Mouse (Mus musculus) limb, embryonic 10.5 days (tissue): ENCODE data around the gene Cope. TPM values are rescaled to one million over a fixed set of nuclear protein-coding genes. Genes with fewer than 3 reads are reported as not detected.

Experiments
- DNase-seq: peaks from one replicate; pipeline ENCODE4 v3.0.0-alpha.2; 2017; ENCODE audit warnings: low spot score
- H3K27ac ChIP-seq: fragments of 300-500 bp; sonication (generic); 2 replicates; pipeline ENCODE4 v1.5.1; 2016; ENCODE audit warnings: mild to moderate bottlenecking
- H3K27me3 ChIP-seq: fragments of 300-500 bp; sonication (generic); 2 replicates; pipeline ENCODE4 v1.6.1; 2016; ENCODE audit warnings: low read depth, mild to moderate bottlenecking; ENCODE audit not compliant: poor library complexity, severe bottlenecking
- H3K36me3 ChIP-seq: fragments of 300-500 bp; sonication (generic); 2 replicates; pipeline ENCODE4 v1.6.1; 2016; ENCODE audit warnings: mild to moderate bottlenecking, moderate library complexity
- H3K4me1 ChIP-seq: fragments of 300-500 bp; sonication (generic); 2 replicates; pipeline ENCODE4 v1.6.1; 2016
- H3K4me3 ChIP-seq: fragments of 300-500 bp; sonication (generic); 2 replicates; pipeline ENCODE4 v1.5.1; 2016; ENCODE audit warnings: mild to moderate bottlenecking, moderate library complexity
- H3K9me3 ChIP-seq: fragments of 300-500 bp; sonication (generic); replicated peaks from 2 replicates; pipeline ENCODE4 v1.6.1; 2016; ENCODE audit warnings: mild to moderate bottlenecking
- WGBS: fragments of 180-500 bp; shearing (Covaris S2); methylation state at CpG from one replicate; pipeline ENCODE4 v1.1.7; 2016; 5-methylcytosine and 5-hydroxymethylcytosine counted together
- polyA plus RNA-seq: library from polyadenylated mRNA; unstranded; fragments of >200 nt; fragmentation: Nextera tagmentation; extraction: Ambion mirVana; gene quantifications from 2 replicates; pipeline ENCODE4 v1.2.1, GENCODE M21; 2016

The Cope gene
- polyA plus RNA-seq, 1 experiment from 2014 or later: 321 TPM

GRCm38 (mm10) chr8:70316511-70317504 is 14.5 kb downstream of the Cope start:
- WGBS: 16% methylated on average over 15 of the region's 15 CpGs
- peak; percentile 70 for DNase-seq
- H3K36me3 ChIP-seq: peaks cover 26% of the 10 kb centered on the region
- peak overlapping the region; percentile 66 for H3K4me3 ChIP-seq
- peaks cover 4% of the 10 kb centered on the region; the same call in 1 of the 2 replicates for H3K27me3 ChIP-seq
- peak overlapping the region; percentile 83 for H3K27ac ChIP-seq
- no peaks in the 10 kb centered on the region for H3K9me3 ChIP-seq
- H3K4me1 ChIP-seq: peaks cover 33% of the 10 kb centered on the region

- H3K4me1 ChIP-seq: peaks cover 33% of the 10 kb centered on the region
- H3K4me3 ChIP-seq: peak overlapping the region; percentile 66; the same call in 1 of the 2 replicates
- peaks cover 16% of the 10 kb centered on the region for H3K36me3 ChIP-seq
- no peaks in the 10 kb centered on the region for H3K9me3 ChIP-seq
- peak overlapping the region; percentile 59 for H3K27ac ChIP-seq
- peaks cover 4% of the 10 kb centered on the region; the same call in 1 of the 2 replicates for H3K27me3 ChIP-seq
- 87% methylated on average over 5 of the region's 5 CpGs for WGBS
- no peak for DNase-seq
Measured at GRCm38 (mm10) chr8:70317872-70318271, 15.6 kb downstream of the Cope start.

- Histone ChIP-seq H3K27me3 (no peaks in the 10 kb centered on the region), H3K4me3 (no peak overlapping the region), H3K36me3 (peaks cover 18% of the 10 kb centered on the region), H3K9me3 (no peaks in the 10 kb centered on the region), H3K4me1 (peaks cover 7% of the 10 kb centered on the region), H3K27ac (0 out of 2 replicates have a peak overlapping the region, but pooled peaks have one; percentile 28)
- WGBS: 87% methylated on average over 3 of the region's 3 CpGs
- DNase-seq: no peak
Measured at GRCm38 (mm10) chr8:70323716-70324115, 21.4 kb downstream of the Cope start.

GRCm38 (mm10) chr8:70327512-70327911 is 25.2 kb downstream of the Cope start:
- no peak for DNase-seq
- Histone ChIP-seq H3K36me3 (peaks cover 40% of the 10 kb centered on the region), H3K4me3 (no peak overlapping the region), H3K9me3 (no peaks in the 10 kb centered on the region), H3K27me3 (peaks cover 11% of the 10 kb centered on the region; the same call in 1 of the 2 replicates), H3K4me1 (peaks cover 43% of the 10 kb centered on the region), H3K27ac (no peak overlapping the region)
- 93% methylated on average over 6 of the region's 6 CpGs for WGBS

- peak within 1 kb of the TSS; percentile 82 for H3K27ac ChIP-seq
- 20% methylated on average over 14 of the region's 14 CpGs for WGBS
Measured at GRCm38 (mm10) chr8:70329124-70329834, 27.0 kb downstream of the Cope start, which contains the start of gene Gdf1. Gene Gdf1, plus strand, starts transcription at chr8:70329817.

GRCm38 (mm10) chr8:70329835-70330740 is 27.8 kb downstream of the Cope start:
- DNase-seq: peak; percentile 82
- Histone ChIP-seq H3K27me3 (peaks cover 11% of the 10 kb centered on the region; the same call in 1 of the 2 replicates), H3K9me3 (no peaks in the 10 kb centered on the region), H3K27ac (peak overlapping the region; percentile 82), H3K36me3 (peaks cover 58% of the 10 kb centered on the region), H3K4me3 (peak overlapping the region; percentile 39), H3K4me1 (peaks cover 42% of the 10 kb centered on the region)
- 2% methylated on average over 45 of the region's 45 CpGs for WGBS

More at GRCm38 (mm10) chr8:70329124-70329834, 27.0 kb downstream of the Cope start, which contains the start of gene Gdf1:
- DNase-seq: peak; percentile 62
- Histone ChIP-seq H3K36me3 (peaks cover 54% of the 10 kb centered on the region), H3K4me3 (peak within 1 kb of the TSS; percentile 39), H3K4me1 (peaks cover 42% of the 10 kb centered on the region), H3K9me3 (no peaks in the 10 kb centered on the region), H3K27me3 (peaks cover 11% of the 10 kb centered on the region; the same call in 1 of the 2 replicates)

- Histone ChIP-seq H3K27me3 (peaks cover 11% of the 10 kb centered on the region; the same call in 1 of the 2 replicates), H3K9me3 (no peaks in the 10 kb centered on the region), H3K4me1 (peaks cover 42% of the 10 kb centered on the region), H3K4me3 (peak overlapping the region; percentile 39), H3K27ac (peak overlapping the region; percentile 82), H3K36me3 (peaks cover 64% of the 10 kb centered on the region)
- no peak for DNase-seq
- WGBS: 25% methylated on average over 53 of the region's 53 CpGs
Measured at GRCm38 (mm10) chr8:70330741-70331364, 28.5 kb downstream of the Cope start.

GRCm38 (mm10) chr8:70331526-70331925 is 29.2 kb downstream of the Cope start:
- 72% methylated on average over 19 of the region's 19 CpGs for WGBS
- peaks cover 42% of the 10 kb centered on the region for H3K4me1 ChIP-seq
- H3K4me3 ChIP-seq: peak overlapping the region; percentile 39; the same call in 1 of the 2 replicates
- peak overlapping the region; percentile 57 for H3K27ac ChIP-seq
- no peaks in the 10 kb centered on the region for H3K9me3 ChIP-seq
- H3K27me3 ChIP-seq: peaks cover 11% of the 10 kb centered on the region; the same call in 1 of the 2 replicates
- DNase-seq: no peak
- H3K36me3 ChIP-seq: peaks cover 71% of the 10 kb centered on the region

- peak overlapping the region; percentile 80 for H3K27ac ChIP-seq
- peak; percentile 87 for DNase-seq
- 24% methylated on average over 41 of the region's 41 CpGs for WGBS
- peak overlapping the region; percentile 15 for H3K4me3 ChIP-seq
- peaks cover 42% of the 10 kb centered on the region for H3K4me1 ChIP-seq
- no peaks in the 10 kb centered on the region for H3K9me3 ChIP-seq
- H3K27me3 ChIP-seq: peaks cover 11% of the 10 kb centered on the region; the same call in 1 of the 2 replicates
- H3K36me3 ChIP-seq: peaks cover 76% of the 10 kb centered on the region
Measured at GRCm38 (mm10) chr8:70332070-70332877, 30.0 kb downstream of the Cope start.

GRCm38 (mm10) chr8:70332878-70333202 is 30.5 kb downstream of the Cope start:
- 93% methylated on average over 6 of the region's 6 CpGs for WGBS
- Histone ChIP-seq H3K4me3 (no peak overlapping the region), H3K4me1 (peaks cover 42% of the 10 kb centered on the region), H3K36me3 (peaks cover 76% of the 10 kb centered on the region), H3K27me3 (peaks cover 11% of the 10 kb centered on the region; the same call in 1 of the 2 replicates), H3K9me3 (no peaks in the 10 kb centered on the region), H3K27ac (no peak overlapping the region)
- no peak for DNase-seq

GRCm38 (mm10) chr8:70338931-70339330 is 36.6 kb downstream of the Cope start:
- H3K9me3 ChIP-seq: no peaks in the 10 kb centered on the region
- no peak overlapping the region for H3K4me3 ChIP-seq
- no peak overlapping the region for H3K27ac ChIP-seq
- H3K36me3 ChIP-seq: peaks cover 100% of the 10 kb centered on the region
- H3K4me1 ChIP-seq: peaks cover 24% of the 10 kb centered on the region
- no peaks in the 10 kb centered on the region for H3K27me3 ChIP-seq
- DNase-seq: no peak
- WGBS: 95% methylated on average over 7 of the region's 7 CpGs
